Mouse (Mus musculus): ENCODE data around the gene Prr19. TPM values are rescaled to one million over a fixed set of nuclear protein-coding genes. Genes with fewer than 3 reads are reported as not detected.
"Not testable (repeated sequence)": the region's sequence is repeated elsewhere in the genome, so short reads cannot be mapped to it uniquely, and the experiment has no call there.

Prr19 gene
- total RNA-seq, 2 experiments from 2014 or later = not detected

DNA sequence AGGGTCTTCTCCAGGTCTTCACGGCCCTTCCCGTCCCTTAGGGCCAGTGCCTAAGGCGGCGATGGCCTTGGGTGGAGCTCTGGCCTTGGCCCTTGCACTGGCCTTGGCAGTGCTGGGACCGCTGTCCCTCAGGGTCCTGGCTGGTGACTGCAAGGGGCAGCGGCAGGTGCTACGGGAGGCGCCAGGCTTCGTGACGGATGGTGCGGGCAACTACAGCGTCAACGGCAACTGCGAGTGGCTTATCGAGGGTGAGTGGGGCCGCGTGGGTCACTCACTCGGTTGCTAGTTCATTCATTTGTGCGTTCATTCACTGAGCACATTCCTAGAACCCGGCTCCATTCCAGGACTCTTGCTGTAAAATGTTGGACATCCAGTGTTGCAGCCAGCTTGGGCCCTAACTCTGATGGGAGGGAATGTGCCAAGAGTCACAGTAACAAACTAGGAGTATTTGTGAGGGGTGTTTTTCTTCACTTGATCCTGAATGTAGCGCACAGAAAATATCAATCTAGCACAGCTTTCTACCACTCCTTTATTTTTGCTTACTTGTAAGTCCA is 16.3 kb downstream of the Prr19 start:
- DNase-seq (ENCODE audit: low spot score in 2 of 2) = no peak

DNA sequence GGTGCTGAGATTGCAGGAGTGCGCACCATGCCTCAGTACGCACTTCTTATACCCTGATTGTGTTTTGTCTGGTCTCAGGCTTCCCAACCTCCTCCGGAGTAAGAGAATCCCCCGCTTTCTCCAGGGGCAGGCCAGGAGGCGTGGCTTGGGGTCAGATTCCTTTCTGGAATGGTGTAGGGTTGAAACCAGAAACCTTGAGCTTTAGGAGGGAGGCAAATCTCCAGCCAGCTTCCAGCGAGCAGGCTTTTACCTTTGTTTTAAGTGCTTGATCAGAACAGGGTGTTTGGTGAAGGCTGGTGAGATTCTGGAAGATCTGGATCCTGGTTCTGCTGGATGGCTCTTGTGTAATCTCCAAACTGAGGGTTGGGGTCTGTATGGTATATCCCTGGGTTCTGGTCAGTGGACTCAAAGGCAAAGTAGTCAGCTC is 20.9 kb downstream of the Prr19 start:
- DNase-seq (ENCODE audit: low spot score in 2 of 2) = peak in 1 of 2 experiments; percentile 60

DNA sequence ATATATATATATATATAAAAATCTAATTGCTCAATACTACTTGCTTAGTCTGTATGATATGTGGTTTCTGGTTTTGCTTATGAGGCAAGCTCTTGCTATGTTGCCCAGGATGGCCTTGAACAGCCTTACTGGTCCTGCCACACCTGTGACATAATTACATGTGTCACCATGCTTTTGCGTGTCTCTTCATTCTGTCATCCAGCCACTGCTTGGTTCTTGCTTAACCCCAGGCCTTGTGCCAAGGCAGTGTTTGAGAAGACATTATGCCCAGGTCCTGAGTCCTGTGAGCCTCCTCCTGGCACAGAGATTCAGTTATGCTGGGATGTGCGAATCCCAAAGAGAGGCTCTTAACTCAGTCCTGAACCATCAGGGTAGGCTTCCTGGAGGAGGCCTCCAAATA is 22.0 kb downstream of the Prr19 start:
- no peak for DNase-seq (ENCODE audit: low spot score in 2 of 2)

DNA sequence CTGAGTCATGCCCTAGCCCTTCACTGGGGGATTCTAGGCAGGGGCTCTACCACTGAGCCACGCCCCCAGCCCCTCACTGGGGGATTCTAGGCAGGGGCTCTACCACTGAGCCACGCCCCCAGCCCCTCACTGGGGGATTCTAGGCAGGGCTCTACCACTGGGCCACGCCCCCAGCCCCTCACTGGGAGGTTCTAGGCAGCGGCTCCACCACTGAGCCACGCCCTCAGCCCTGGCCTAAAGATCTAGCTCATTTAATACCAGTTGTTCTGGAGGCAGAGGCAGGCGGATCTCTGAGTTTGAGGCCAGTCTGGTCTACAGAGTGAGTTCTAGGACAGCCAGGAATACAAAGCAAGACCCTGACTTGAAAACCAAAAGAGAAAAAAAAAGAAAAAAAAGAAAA is 24.2 kb downstream of the Prr19 start:
- DNase-seq (ENCODE audit: low spot score in 2 of 2) = not testable (repeated sequence)

DNA sequence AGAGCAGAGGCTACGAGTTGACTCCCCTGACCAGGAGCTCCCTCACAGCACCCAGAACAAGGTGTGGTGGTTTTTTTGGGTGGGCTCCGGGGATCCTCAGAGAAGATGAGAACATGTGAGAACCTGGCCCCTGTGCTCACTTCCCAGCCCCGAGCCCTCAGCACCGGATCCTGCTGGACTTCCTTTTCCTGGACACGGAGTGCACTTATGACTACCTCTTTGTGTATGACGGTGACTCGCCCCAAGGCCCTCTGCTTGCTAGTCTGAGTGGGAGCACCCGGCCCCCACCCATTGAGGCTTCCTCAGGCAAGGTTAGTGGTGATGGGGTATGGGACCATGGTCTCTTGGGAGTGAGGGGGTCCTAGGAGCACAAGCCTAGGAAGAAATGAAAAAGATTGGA is 25.0 kb downstream of the Prr19 start:
- no peak for DNase-seq (ENCODE audit: low spot score in 2 of 2)

DNA sequence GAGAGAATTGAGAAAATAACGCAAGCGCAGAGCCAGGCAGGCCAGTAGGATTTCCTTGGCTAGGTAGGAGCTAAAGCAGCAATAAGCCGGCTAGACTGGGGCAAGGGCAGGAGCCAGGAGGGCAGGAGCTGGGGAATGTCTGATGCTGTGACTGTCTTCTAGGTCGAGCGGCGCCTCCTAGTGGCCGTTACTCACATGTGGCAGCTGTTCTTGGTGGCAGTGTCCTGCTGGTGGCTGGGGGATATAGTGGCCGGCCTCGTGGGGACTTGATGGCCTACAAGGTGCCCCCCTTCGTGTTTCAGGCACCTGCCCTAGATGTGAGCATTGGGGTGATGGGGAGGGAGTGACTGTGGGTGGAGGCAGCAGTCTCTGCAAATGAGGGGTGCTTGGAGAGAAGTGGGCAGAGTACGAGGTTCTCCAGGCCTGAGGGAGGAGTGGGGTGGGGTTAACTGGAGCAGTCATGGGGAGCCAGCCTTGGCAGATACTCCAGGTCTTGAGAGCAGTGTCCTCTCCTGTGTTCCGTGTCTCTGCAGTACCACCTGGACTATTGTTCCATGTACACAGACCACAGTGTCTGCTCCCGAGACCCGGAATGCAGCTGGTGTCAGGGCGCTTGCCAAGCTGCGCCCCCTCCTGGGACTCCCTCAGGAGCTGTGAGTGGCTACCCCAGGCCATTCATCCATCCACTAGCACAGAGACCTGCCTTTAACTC is 32.5 kb downstream of the Prr19 start:
- peak in 1 of 2 experiments; percentile 75 for DNase-seq (ENCODE audit: low spot score in 2 of 2)

DNA sequence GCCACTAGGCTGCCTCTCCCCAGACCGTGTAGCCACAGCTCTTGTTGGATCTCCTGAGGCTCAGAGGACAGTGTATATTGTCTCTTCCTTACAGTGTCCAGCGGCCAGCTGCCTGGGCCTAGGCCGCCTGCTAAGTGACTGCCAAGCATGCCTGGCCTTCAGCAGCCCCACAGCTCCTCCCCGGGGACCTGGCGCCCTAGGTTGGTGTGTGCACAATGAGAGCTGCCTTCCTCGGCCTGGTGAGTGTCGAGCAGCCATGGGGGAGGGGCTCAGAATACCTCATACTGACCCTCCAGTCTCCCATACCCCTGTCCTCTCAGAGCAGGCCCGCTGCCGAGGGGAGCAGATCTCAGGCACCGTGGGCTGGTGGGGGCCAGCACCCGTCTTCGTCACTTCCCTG is 33.3 kb downstream of the Prr19 start:
- no peak for DNase-seq (ENCODE audit: low spot score in 2 of 2)

DNA sequence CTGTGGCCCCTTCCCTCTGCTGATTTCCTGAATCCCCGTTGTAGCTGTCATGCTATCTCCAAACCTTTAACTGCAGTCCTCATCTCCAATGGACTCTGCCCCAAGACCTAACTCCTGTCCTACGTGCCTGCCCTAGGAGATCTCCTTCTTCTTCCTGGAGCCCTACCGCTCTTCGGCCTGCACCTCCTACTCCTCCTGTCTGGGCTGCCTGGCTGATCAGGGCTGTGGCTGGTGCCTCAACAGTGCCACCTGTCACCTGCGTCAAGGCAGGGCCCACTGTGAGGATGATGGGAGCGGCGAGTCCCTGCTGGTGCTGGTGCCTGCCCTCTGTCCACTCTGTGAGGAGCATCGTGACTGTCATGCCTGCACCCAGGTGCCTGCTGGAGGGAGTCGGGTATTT is 38.1 kb downstream of the Prr19 start:
- no peak for DNase-seq (ENCODE audit: low spot score in 2 of 2)

DNA sequence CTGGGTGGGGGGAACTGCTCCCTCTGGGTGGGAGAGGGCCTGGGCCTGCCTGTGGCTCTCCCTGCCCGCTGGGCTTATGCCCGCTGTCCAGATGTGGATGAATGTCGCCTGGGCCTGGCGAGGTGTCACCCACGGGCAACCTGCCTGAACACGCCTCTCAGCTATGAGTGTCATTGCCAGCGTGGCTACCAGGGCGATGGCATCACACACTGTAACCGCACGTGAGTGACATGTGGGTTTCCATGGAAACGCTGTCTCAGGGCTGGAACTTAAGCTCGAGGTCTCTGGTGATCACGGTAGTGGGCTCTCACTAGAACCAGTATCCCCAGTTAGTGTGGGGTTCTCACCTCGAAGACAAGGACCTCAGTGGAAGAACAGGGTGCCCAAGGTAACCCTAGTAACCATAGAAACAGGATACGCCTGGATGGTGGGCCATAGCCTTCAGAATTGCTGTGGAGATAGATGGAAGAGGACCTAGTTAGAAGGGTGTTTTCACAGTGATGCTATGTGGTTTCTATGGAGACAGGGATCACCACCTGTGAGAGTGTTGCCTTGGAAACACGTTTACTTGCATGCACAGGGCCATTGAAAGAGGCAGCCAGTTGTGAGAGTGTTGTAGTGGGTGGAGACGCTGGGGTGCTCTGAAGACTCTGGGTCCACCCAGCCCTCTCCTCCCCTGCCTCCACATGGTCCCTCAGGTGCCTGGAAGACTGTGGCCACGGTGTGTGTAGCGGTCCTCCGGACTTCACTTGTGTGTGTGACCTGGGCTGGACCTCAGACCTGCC is 40.0 kb downstream of the Prr19 start:
- DNase-seq (ENCODE audit: low spot score in 2 of 2) = no peak

DNA sequence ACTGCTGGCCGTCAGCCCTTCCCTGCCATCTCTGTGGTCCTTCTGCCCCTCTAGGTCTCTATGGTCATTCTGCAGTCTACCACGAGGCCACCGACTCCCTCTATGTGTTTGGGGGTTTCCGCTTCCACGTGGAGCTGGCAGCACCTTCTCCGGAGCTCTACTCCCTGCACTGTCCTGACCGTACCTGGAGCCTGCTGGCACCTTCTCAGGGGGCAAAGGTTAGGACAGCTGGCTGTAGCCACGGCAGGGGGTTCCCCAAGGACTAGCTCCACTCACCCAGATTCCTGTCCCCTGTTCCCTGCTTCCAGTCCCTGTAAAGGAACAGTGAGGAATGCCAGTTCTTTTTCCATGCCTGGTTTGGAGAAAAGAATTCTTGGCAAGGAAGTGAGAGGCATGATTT is 47.6 kb downstream of the Prr19 start:
- DNase-seq (ENCODE audit: low spot score in 2 of 2) = no peak

Other genes starting within 250 kb of the Prr19 start
- gene Grik5, start 229.1 kb upstream of the Prr19 start, total RNA-seq (2021) = 10 to 100 TPM; 14.6 to 17.1 TPM
- gene Zfp574, start 228.8 kb upstream of the Prr19 start, total RNA-seq (2021) = 10 to 100 TPM; 10.7 to 11.4 TPM
- gene Pou2f2, start 121.7 kb upstream of the Prr19 start, total RNA-seq (2021) = under 1 TPM; 0.52 to 0.91 TPM
- gene Dedd2, start 80.8 kb upstream of the Prr19 start, total RNA-seq (2021) = 1 to 10 TPM; 6.6 to 8.3 TPM
- gene Zfp526, start 80.0 kb upstream of the Prr19 start, total RNA-seq (2021) = 10 to 100 TPM; 10.6 to 11.3 TPM
- 10 to 100 TPM; 62.8 to 63.2 TPM for gene Gsk3a, start 63.6 kb upstream of the Prr19 start, total RNA-seq (2021)
- gene Erf, start 50.6 kb upstream of the Prr19 start, total RNA-seq (2021) = 10 to 100 TPM; 32.7 to 34.6 TPM
- 100 to 1,000 TPM; 107 to 113 TPM for gene Cic, start 33.7 kb upstream of the Prr19 start, total RNA-seq (2021)
- gene Pafah1b3, start 3.4 kb upstream of the Prr19 start, total RNA-seq (2021) = 10 to 100 TPM; 27.1 to 33.1 TPM
- under 1 TPM; 0.23 to 0.29 TPM for gene Tmem145, start 4.7 kb downstream of the Prr19 start, total RNA-seq (2021)
- gene Megf8, start 15.8 kb downstream of the Prr19 start, total RNA-seq (2021) = 10 to 100 TPM; 34.9 to 40.4 TPM
- gene Cnfn, start 68.3 kb downstream of the Prr19 start, total RNA-seq (2021) = not detected
- gene Lipe, start 97.3 kb downstream of the Prr19 start, total RNA-seq (2021) = 10 to 100 TPM; 25.4 to 37.7 TPM
- gene Cxcl17, start 111.5 kb downstream of the Prr19 start, total RNA-seq (2021) = not detected
- gene Ceacam1, start 176.2 kb downstream of the Prr19 start, total RNA-seq (2021) = 1 to 10 TPM; 5.5 to 6.1 TPM
- 1 to 10 TPM in 1 of 2 experiments, under 1 TPM in 1; 0.47 to 1.3 TPM for gene Ceacam2, start 238.4 kb downstream of the Prr19 start, total RNA-seq (2021)